ENCODE assay signal across 23 mouse cellular contexts in genomic region chr1:43157907-43158306, GRCm38 (mm10). TPM values are rescaled to one million over a fixed set of nuclear protein-coding genes. Genes with fewer than 3 reads are reported as not detected.
"Had no signal": no experiment of that assay in that cellular context is flagged by ENCODE, and none has a peak within 500 bp of the region (broad histone marks: within the 10 kb centered on the region; RNA-seq: fewer than 3 reads in every experiment).

No protein-coding gene starts in this region.

- H3K36me3 ChIP-seq: limb, embryonic 12.5 days; liver, embryonic 13.5 days; midbrain, embryonic 12.5 days; midbrain, embryonic 15.5 days; neural tube, embryonic 12.5 days; neural tube, embryonic 15.5 days had no signal

- H3K27me3 ChIP-seq: kidney, embryonic 15.5 days; limb, embryonic 12.5 days; limb, embryonic 15.5 days; midbrain, embryonic 15.5 days; neural tube, embryonic 12.5 days; neural tube, embryonic 15.5 days; stomach, embryonic 15.5 days had no signal

- H3K9ac ChIP-seq: kidney, embryonic 15.5 days; limb, embryonic 12.5 days; limb, embryonic 15.5 days; liver, embryonic 13.5 days; midbrain, embryonic 12.5 days; midbrain, embryonic 15.5 days; neural tube, embryonic 12.5 days; neural tube, embryonic 15.5 days; stomach, embryonic 15.5 days had no signal

- DNase-seq: kidney, adult 18-20 months; layer of hippocampus, postnatal 36 days; left cerebral cortex, postnatal 4 days; liver, embryonic 13.5 days; lung, adult 2 months; lung, postnatal 14 days; lung, postnatal 4 days; right cerebral cortex, adult 18-20 months; right cerebral cortex, postnatal 14 days; right cerebral cortex, postnatal 4 days; spleen, adult 18-20 months; thymus, postnatal 25 days had no signal

- H3K27ac ChIP-seq: kidney, embryonic 15.5 days; left cerebral cortex, adult 2 months; limb, embryonic 12.5 days; limb, embryonic 15.5 days; liver, embryonic 13.5 days; midbrain, embryonic 12.5 days; midbrain, embryonic 15.5 days; neural tube, embryonic 12.5 days; neural tube, embryonic 15.5 days; stomach, embryonic 15.5 days had no signal

- H3K4me2 ChIP-seq: kidney, embryonic 15.5 days; limb, embryonic 12.5 days; limb, embryonic 15.5 days; liver, embryonic 13.5 days; midbrain, embryonic 12.5 days; midbrain, embryonic 15.5 days; neural tube, embryonic 12.5 days; neural tube, embryonic 15.5 days; stomach, embryonic 15.5 days had no signal

- H3K4me1 ChIP-seq: limb, embryonic 12.5 days; liver, embryonic 13.5 days; midbrain, embryonic 12.5 days had no signal

- H3K4me3 ChIP-seq: kidney, embryonic 15.5 days; left cerebral cortex, adult 2 months; limb, embryonic 12.5 days; limb, embryonic 15.5 days; liver, embryonic 13.5 days; midbrain, embryonic 12.5 days; midbrain, embryonic 15.5 days; neural tube, embryonic 12.5 days; neural tube, embryonic 15.5 days; stomach, embryonic 15.5 days had no signal

- ATAC-seq: midbrain, embryonic 15.5 days had no signal

- H3K9me3 ChIP-seq: kidney, embryonic 15.5 days; limb, embryonic 12.5 days; limb, embryonic 15.5 days; liver, embryonic 13.5 days; midbrain, embryonic 12.5 days; midbrain, embryonic 15.5 days; neural tube, embryonic 12.5 days; neural tube, embryonic 15.5 days; stomach, embryonic 15.5 days had no signal

RNA-seq across cellular contexts. Expression of gene Fhl2, which starts 38.9 kb away (rescaled TPM):
- total RNA-seq: megakaryocyte progenitor cell, adult 5-6 weeks; megakaryocyte-erythroid progenitor cell, adult 5-6 weeks had no signal
